Mouse (Mus musculus): ENCODE results near the gene Rsbn1l.
"Not testable (repeated sequence)": the region's sequence is repeated elsewhere in the genome, so short reads cannot be mapped to it uniquely, and the experiment has no call there.

The Rsbn1l gene

DNA sequence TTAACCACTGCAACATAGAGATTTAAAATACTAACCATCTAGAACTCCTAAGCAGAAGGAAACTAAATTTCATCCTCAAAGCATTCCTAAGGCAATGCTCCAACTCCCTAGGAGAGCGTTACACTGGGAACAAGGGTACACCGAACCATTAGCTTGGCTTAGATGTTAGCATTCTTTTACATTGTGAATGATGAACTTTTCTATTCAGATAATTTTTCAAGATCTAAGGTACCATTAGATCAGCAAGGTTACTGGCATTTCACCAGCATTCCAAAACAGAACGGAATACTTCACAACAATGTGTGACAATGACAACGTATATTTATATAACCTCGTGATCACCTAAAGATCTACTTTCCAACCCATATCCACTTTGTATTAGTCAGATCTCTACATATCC is 6.1 kb downstream of the Rsbn1l start:
- DNase-seq (ENCODE audit: low spot score), result no peak

DNA sequence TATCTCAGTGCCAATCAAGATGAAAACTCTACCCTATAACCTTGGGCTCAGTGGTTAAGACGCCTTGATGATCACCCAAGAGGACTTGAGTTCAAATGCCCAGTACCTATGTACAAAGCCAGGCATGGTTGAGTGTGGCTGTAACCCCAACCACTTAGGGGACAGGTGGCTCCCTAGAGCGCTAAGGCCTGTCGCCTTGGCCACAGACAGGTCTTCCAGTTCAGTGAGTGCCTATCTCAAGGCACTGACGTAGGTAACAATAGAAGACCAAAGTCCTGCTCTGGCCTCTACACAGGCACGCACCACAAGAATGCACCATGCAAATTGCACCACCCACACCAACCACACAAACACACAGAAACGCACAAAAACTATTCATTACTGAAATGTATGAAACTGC is 9.3 kb downstream of the Rsbn1l start:
- DNase-seq (ENCODE audit: low spot score), result no peak

DNA sequence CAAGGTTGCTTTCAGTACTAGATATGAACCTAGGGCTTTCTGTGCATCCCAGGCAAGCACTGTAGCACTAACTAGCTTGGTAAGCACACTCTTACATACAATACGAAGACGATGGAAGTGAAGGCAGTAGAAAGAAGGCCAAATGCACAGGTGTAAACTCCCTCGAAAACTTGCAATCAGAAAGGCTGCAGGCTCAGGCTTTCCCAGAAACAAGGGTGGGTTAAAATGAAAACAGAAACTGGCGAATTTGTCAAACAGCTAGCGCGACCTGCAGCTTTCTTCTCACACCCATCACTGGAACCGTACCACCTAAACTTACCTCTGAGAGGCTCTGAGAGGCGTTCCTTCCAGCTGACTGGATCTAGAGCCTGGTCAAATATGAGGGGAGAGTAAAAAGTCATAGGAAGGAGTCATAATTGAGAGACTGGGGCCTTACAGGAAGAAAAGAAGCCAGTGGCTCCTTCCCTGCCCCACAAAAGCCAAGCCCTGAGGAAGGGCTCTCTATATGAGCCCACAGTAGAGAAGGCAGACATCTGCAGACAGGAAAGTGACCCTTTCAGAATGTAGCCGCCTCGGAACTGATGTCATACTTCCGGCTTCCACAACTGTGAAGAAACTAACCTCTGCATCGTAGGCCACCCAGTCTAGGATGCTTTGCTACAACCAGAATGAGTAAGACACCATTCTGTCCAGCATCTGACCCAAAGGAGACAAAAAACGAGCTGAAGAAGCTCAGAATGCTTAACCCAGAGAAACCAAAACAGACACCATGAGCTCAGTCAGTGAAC is 11.0 kb downstream of the Rsbn1l start:
- no peak for DNase-seq (ENCODE audit: low spot score)

DNA sequence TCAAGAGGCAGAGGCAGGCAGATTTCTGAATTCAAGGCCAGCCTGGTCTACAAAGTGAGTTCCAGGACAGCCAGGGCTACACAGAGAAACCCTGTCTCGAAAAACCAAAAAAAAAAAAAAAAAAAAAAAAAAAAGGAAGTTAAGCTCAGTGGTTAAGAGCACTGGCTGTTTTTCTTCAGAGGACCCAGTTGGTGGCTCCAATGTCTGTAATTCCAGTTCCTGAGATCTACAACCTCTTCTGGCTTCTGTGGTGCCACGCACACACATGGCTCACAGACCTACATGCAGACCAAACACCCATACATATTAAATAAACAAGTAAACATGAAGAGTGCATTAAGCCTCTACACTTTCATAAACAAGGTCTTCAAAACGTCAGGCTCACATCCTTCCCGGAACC is 12.4 kb downstream of the Rsbn1l start:
- not testable (repeated sequence) for DNase-seq (ENCODE audit: low spot score)

- DNase-seq (ENCODE audit: low spot score), result no peak
Measured at GRCm38 (mm10) chr5:20942523-20942922, 13.7 kb downstream of the Rsbn1l start.

- DNase-seq (ENCODE audit: low spot score), result no peak
Measured at GRCm38 (mm10) chr5:20941205-20941604, 15.0 kb downstream of the Rsbn1l start.

DNA sequence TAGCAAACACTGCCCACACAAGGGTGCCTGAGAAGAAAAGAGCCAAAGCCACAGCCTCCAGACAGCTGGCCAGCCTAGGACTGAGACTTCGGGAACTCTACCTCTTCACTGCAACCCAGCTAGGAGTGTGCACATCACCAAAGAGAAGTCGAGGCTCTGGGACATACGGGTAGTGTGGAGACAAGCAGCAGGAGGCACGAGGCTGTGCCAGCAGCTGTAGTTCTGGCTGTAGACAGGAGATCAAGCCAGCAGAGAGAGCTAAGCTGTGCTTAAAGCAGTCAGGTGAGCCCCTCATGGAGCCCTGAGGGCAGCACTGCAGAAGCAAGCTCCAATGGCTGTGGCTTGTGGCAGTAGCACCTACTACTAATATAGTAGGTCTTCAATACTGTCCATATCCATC is 15.5 kb downstream of the Rsbn1l start:
- DNase-seq (ENCODE audit: low spot score), result no peak

- DNase-seq (ENCODE audit: low spot score), result no peak
Measured at GRCm38 (mm10) chr5:20940040-20940571, 16.1 kb downstream of the Rsbn1l start.

DNA sequence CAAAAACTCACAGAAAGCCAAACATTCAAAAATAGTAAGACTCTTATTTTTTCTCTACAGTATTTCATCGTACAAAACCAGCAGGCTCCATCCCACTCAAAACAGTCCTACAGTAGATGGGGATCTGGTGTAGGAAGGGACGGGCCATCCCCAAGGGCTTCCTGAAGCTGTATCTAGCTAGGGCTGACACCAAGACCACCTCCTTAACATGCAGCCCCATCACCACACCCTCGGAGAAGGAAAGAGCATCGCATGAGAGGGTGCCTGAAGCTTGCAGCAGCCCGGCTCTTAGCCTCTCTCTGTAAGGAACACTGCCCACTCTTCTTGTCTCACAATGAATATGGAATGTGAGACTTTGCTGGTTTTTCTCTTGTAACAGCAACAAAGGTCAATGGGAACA is 17.7 kb downstream of the Rsbn1l start:
- DNase-seq (ENCODE audit: low spot score), result no peak

- DNase-seq (ENCODE audit: low spot score), result no peak
Measured at GRCm38 (mm10) chr5:20935934-20936333, 20.3 kb downstream of the Rsbn1l start.

- no peak for DNase-seq (ENCODE audit: low spot score)
Measured at GRCm38 (mm10) chr5:20932585-20932984, 23.6 kb downstream of the Rsbn1l start.

- DNase-seq (ENCODE audit: low spot score), result no peak
Measured at GRCm38 (mm10) chr5:20931300-20931699, 24.9 kb downstream of the Rsbn1l start.

DNA sequence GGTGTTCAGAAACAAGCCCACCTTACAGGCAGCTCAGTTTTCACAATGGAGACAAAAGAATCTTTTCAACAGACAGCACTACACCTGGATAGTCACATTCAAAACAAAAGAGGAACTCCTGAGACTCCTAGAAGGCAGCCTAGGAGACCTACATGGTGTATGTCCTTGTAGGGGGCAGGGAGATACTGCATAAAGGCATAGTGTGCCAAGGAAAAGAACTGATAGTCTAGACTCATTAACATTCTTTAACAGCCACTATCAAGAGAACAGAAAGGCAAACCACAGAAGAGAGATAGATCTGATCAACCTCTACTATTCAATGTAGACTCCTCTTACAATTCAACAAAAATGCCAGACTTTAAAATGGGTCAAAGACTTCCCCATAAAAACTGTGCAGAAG is 25.8 kb downstream of the Rsbn1l start:
- no peak for DNase-seq (ENCODE audit: low spot score)

DNA sequence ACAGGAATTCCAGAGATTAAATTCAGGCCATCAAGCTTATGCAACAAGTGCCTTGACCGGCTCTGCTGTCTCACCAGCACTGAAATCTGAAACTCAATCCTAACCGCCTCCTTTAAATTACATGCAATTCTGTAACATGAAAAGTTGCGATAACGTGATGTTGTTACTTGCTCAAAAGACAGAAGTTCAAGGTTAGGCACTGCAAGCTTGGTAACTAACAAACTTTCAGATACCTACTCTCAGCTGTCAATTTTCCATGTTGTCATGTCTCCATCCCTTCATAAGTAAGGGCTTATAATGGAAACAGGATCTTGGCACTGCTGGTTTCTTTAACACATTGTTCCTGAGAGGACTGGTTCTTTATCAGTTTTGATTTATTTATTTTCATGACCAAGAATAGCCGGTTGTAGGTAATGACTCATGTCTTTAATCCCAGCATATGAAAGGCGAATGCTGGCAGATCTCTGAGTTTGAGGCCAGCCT is 26.5 kb downstream of the Rsbn1l start:
- DNase-seq (ENCODE audit: low spot score), result no peak

DNA sequence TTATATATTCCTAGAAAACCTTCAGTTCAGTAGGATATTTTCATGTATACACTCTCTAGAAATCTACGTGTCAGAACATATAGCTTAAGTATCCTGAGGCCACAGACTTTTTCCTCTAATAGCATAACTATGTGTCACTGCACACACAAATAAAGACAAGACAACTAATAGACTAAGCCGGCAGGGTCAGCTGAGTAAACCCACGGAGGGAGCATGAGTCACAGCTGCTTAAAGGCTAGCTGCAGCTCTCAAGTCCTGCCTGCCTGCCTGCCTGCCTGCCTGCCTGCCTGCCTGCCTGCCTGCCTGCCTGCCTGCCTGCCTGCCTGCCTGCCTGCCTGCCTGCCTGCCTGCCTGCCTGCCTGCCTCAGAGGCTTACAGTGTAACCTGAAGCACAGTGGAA is 30.7 kb downstream of the Rsbn1l start:
- no peak for DNase-seq (ENCODE audit: low spot score)

DNA sequence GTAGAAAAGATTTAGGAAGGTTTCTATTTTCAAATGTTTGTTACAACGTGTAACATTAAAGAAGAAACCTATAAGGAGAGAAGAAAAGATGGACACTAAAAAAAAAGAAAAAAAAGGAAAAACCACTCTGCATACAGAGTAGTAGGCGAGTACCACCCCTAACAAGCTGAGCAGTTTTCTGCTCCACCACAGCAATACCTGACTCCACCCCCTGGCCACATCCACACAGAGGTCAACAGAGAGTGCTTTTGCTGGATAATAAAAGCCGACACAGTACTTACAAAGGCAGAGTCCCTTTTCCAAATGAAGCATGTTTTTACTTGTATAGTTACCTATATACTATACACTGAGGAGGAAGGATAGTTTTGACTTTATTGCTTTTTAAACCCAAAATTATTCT is 31.6 kb downstream of the Rsbn1l start:
- no peak for DNase-seq (ENCODE audit: low spot score)

DNA sequence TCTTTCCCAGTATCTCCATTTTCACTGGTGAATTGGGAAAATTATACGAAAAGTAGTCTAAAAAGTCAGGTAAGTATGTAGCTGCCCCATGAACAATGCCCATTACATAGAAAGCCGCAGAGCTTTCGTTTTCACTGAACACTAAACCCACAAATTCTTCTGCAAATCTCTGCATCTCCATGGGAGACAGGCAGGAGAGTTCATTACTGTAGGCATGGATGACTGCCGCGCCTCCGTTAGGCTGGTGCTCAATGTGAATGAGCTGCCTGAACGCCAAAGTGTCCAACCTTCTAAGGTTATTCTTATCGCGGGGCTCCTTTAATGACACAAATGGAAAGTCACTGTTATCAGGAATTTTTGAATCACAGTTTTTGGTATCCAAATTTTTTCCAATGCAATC is 36.6 kb downstream of the Rsbn1l start:
- DNase-seq (ENCODE audit: low spot score), result no peak

GRCm38 (mm10) chr5:20918967-20919366 is 37.2 kb downstream of the Rsbn1l start:
- DNase-seq (ENCODE audit: low spot score), result no peak

DNA sequence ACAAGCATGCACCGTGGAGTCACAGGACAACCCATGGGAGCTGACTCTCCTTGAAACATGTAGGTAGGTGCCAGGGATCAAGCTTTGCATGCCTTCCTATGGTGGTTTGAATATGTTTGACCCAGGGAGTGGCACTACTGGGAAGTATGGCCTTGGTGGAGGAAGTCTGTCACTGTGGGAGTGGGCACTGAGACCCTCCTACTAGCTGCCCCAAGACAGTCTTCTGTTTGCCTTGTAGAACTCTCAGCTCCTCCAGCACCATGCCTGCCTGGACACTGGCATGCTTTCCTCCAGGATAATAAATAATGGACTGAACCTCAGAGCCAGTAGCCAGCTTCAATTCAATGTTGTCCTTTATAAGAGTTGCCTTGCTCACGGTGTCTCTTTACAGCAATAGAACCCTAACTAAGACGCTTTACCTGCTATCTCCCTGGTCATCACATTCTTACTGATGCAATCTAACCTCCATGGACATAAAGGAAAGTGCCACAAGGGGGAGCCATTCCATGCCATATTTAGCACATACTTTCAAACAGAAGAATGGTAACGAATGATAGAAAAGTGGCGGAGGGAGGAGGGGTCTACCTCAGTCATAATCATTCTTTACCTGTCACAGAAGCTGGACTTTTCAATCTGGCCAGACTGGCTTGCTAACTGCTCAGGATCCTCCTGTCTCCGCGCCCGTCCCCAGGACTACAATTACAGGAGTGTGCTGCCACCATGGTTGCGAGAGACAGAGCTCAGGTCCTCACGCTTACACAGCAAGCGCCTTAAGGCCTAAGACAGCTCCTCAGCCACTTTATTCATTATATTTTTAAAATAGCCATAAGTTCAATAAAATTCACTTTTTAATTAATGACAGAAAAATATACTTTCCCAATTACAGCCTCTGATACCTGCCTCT is 42.6 kb downstream of the Rsbn1l start:
- peak; percentile 77 for DNase-seq (ENCODE audit: low spot score)

DNA sequence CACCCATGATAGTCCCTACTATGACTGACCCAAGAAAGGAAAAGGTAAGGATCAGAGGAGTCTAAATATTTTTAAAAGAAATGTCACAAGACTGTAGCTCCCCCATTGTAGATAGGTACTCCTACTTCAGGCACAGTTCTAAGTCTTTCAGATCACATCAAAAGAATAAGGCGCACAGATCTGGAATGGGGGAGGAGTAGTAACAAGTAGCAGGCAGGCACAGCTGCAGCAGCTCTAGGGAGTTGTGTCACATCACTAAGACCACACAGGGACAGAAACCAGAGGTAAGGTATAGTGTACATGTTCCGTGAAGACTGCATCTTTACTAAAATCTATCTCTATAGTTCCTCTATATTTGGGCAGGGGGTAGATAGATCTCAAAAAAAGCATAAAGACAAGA is 44.5 kb downstream of the Rsbn1l start:
- no peak for DNase-seq (ENCODE audit: low spot score)

DNA sequence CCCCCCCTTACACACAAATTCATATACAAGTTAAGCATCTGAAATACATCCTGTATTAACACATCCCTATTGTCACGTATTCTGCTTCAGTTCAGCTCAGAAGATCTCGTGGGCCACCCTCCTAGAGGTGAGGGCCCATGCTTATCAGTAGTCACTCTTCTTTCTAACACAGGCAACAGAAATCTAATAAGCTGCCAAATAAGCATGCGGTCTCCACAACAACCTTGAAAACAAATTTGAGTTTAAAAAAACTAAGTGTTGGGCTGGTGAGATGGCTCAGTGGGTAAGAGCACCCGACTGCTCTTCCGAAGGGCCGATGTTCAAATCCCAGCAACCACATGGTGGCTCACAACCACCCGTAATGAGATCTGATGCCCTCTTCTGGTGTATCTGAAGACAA is 50.0 kb downstream of the Rsbn1l start:
- no peak for DNase-seq (ENCODE audit: low spot score)

DNA sequence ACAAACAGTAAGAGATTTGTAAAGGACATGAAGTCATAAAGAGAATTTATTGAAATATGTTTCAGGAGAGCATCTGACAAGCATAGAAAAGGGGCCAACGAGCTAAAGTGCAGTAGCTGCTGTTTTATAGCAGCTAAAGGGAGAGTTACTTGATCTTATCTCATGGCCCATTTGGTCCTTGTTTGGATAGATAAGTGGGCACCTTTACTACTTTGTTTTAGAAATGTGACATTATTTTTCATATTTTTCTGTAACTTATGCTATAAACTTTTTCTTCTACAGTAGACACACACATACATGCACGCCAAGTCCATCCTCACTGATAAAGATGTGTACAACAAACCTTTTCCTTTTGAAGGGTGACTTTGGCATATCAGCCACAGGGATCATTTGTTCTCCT is 50.8 kb downstream of the Rsbn1l start:
- DNase-seq (ENCODE audit: low spot score), result no peak

DNA sequence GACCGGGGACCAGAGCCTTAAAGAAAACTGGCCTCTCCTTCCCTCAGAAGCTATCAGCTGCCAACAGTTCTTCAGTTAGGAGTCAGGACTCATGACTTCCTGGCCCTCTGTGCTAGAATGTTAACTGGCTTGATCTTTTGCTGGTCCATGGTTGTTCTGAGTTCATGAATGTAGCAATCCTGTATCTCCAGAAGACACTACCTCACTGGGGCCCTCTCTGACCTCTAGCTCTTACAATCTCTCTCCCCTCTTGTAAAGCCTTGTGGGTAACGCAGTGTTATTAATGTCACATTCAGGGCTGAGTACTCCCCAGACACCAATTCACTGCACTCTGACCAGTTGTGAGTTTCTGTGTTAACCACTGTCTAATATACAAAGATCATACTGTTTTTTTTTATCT is 51.6 kb downstream of the Rsbn1l start:
- no peak for DNase-seq (ENCODE audit: low spot score)

Data from embryo, embryonic 10 days (tissue).